Mouse (Mus musculus) cerebellum, adult 9-10 months (tissue): ENCODE results near the gene Ugt1a10.

Experiments
- DNase-seq: peaks from one replicate; pipeline ENCODE4 v3.0.0; 2022

Gene Ugt1a10

GRCm38 (mm10) chr1:88233421-88234247 is 178.4 kb downstream of the Ugt1a10 start:
- no peak for DNase-seq

DNA sequence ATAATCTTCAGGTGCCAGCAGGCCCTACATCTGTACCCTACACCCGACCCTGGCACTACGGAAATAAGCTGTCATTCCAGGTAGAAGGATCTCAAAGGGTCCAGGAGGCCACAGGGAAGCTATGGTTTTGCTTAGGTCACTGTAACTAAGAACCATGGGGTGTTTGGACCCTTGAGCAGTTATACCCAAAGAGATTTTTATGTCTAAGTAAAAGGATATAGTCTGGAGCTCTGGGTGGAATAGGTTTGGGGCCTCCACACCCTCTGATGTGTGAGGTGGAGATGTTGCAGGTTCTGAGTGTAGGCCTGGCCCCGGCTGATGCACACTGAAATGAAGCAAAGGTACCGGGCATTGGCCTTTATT is 179.0 kb downstream of the Ugt1a10 start:
- DNase-seq, result no peak

DNA sequence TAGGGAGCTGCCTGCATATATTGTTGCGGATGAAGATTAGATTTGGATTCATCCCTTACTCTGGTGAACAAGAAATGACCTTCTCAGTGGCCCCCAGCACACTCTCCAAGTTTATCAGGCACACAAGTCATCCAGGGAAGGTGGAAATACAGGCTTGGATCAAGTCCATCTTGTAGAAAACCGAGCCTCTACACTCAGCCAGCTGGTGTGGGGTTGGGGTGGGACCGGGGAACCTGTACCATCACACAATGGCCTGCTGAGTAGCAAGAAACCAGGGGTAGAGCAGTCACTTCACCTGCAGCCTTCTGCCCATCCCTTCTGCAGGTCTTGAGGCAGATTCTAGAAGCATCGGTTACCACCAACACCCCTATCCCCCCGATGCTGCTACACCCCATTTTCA is 179.5 kb downstream of the Ugt1a10 start:
- no peak for DNase-seq

GRCm38 (mm10) chr1:88235046-88235893 is 180.1 kb downstream of the Ugt1a10 start:
- no peak for DNase-seq

DNA sequence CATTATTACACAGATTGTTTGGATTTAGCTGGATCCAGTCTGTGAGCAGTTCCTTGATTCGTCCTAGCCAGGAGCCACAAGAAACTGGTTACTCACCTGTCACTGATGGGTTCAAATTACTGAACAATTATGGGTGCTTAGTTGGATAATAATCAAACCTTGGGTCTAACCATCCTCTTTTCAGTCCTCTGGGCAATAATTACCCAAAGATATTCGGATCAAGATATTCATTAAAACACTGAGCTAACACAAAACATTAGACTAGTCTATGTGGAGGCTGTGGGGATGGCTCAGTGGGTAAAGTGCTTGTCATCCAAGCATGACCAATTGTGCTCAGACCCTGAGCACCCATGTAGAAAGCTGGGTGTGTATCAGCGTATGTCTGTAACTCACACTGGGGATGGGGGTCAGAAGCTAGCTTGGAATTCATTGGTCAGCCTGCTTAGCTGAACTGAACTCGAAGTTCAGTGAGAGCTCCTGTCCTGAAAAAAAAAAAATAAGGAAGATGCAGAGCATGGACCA is 180.8 kb downstream of the Ugt1a10 start:
- DNase-seq, result no peak

DNA sequence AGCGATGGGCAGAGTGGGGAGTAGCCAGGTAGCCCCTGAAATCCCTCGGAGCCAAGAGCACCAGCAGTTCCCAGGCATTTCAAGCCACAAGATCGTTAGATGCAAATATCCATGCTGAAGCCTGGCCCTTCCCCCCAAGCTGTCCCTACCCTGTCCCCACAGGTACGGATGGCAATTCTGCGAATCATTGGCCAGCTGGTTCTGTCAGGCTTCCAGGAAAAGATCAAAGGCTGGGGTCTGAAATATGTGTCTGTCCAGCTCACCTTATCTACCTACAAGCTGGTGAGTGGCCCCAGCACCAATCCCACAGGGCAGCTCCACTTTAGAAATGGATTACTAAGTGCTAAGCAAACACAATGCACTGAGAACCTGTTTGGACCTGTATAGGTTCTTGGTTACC is 182.1 kb downstream of the Ugt1a10 start:
- DNase-seq, result no peak

- no peak for DNase-seq
Measured at GRCm38 (mm10) chr1:88238771-88239170, 183.6 kb downstream of the Ugt1a10 start.

DNA sequence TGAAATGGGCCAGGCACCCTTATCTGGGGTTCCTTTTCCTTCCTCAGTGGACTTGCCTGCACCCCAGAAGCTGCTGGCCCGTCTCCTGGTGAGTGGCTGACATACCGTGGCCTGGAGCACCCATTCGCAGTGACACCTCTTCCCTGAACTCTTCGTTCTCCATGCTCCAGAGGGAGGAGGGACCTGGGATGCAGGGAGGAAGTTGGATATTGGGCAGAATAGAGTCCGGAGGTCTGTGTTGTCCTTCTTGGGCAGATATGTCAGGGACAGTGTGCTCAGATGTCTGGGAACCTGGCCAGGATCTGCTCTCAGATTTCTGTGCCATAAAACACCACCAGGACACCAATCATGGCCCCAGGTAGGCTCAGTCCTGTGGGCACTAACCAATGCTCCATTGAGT is 184.9 kb downstream of the Ugt1a10 start:
- no peak for DNase-seq

- no peak for DNase-seq
Measured at GRCm38 (mm10) chr1:88240579-88240978, 185.4 kb downstream of the Ugt1a10 start.

DNA sequence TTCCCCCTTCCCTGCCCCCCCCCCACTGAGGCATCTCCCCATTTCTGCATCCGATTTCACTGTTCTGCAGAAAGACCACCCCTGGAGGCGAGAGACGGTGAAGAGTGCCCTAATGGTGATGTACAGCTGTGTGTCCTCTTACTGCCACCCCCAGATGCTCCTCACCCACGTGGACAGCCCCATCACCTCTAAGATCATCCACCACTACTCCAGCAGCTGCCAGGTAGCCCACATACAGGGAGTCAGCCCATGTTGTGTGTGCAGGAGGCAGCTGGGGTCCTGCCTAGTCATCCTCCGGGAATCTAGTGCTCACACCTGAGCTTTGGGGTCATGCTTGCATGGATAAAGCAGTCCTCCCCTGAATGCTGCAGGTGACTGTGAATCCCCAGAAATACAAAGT is 188.7 kb downstream of the Ugt1a10 start:
- DNase-seq, result no peak

DNA sequence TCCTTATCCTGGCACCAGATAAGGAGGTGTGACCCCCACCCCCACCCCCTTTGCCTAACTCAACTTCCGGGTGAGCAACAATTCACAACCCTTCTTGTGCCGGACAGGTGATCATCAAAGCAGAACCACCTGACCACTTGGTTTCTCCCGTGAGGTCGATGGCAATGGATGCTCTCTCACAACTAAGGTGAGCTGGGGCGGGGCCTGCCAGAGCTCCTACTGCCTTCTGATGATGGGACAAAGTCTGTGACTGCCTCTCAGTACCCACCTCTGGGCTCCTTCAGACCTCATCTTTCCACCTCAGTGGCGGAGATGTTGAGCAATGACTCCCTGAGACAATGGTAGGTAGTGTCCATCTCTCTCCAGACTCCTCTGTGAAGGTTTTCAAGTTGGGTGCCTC is 190.7 kb downstream of the Ugt1a10 start:
- no peak for DNase-seq

GRCm38 (mm10) chr1:88246386-88246785 is 191.2 kb downstream of the Ugt1a10 start:
- no peak for DNase-seq

- DNase-seq, result no peak
Measured at GRCm38 (mm10) chr1:88247660-88248059, 192.5 kb downstream of the Ugt1a10 start.

DNA sequence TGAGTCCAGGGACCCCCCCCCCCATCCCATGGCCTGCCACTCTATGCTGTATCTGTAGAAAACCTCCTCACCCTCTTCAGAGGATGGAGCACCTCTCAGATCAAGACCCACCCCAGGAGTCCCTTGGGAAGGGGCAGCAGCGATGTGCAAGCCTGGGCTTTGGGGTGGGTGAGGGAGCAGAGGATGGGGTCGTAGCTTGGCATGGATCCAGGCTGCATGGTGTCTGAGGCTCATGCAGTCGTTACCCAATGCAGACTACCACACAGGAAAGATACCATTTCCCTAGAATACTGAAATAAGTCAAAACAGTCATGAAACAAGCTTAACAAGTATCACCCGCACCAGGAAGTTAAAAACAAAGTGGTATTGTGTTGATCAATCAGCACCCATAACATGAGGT is 193.5 kb downstream of the Ugt1a10 start:
- no peak for DNase-seq

DNA sequence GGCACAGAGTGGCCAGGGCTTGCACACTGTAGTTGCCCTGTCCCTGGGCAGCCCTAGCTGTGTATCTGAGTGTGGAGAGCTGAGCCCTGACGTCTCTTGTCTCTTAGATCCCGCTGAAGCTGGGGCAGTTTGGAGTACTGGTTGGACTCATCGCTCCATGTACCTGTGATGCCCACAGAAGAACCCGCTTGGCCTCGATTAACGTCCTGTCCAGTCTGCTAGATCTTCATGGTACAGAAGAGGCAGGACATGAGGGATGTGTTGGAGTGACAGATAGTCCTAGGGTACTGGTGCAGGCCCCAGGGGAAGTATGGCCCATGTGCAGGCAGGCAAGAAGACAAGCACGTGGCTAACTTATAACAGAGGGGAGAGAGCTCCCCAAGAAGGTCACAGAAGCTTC is 194.4 kb downstream of the Ugt1a10 start:
- no peak for DNase-seq

GRCm38 (mm10) chr1:88250023-88250422 is 194.8 kb downstream of the Ugt1a10 start:
- no peak for DNase-seq

DNA sequence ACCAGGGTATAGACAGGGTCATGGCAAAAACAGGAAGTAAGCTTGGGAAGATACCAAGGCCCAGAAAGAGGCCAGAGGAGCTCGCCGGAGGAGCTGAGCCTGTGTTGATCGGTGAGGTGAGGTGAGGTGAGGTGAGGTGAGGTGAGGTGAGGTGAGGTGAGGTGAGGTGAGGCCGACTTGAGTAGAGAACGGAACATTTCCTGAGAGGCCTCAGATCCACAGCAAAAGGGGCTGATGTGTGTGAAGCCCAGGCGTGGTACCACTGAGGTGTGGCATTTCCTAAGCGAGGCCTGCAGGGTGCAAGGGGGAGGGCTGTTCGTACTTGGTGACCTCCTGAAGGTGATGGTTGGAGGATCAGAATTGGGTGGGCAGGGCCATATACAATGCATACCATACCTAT is 197.9 kb downstream of the Ugt1a10 start:
- no peak for DNase-seq

DNA sequence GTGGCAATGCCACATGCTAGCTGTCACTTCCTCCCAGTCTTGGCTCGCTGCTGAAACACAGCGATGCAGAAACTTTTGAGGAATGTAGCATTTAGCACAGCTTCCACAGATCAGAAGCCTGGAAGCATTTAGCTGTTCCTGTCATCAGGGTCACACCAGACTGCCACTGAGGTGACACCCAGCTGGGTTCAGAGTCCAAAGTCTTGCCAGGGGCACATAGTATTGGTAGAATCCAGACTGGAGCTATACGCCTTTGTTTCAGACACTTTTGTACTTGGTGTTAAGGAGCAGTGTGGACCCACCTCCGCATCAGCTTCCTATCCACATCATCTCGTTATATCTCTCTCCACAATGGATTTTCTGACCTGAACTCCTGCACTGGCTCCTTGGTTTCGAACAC is 198.4 kb downstream of the Ugt1a10 start:
- DNase-seq, result no peak

GRCm38 (mm10) chr1:88254793-88255465 is 199.7 kb downstream of the Ugt1a10 start:
- peak; percentile 36 for DNase-seq

DNA sequence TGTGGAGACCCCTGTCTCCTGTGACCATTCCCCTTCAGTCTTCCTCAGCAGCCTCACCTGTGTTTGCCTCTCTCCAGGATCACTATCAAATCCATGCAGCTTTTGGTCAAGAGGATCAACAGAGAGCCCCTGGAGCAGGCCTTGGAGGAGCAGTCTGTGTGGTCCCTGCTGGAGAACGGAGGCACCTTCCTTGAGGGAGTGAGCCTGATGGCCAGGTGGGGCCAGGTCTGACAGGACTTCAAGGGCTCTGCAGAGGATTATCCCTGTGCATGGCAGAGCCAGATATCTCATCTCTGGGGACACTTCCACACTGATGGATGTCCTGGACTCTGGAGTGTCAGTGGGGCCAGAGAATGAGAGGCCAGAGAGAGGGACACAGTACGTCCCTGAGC is 200.3 kb downstream of the Ugt1a10 start:
- DNase-seq, result peak; percentile 22

- peak; percentile 54 for DNase-seq
Measured at GRCm38 (mm10) chr1:88255989-88256754, 201.0 kb downstream of the Ugt1a10 start.

DNA sequence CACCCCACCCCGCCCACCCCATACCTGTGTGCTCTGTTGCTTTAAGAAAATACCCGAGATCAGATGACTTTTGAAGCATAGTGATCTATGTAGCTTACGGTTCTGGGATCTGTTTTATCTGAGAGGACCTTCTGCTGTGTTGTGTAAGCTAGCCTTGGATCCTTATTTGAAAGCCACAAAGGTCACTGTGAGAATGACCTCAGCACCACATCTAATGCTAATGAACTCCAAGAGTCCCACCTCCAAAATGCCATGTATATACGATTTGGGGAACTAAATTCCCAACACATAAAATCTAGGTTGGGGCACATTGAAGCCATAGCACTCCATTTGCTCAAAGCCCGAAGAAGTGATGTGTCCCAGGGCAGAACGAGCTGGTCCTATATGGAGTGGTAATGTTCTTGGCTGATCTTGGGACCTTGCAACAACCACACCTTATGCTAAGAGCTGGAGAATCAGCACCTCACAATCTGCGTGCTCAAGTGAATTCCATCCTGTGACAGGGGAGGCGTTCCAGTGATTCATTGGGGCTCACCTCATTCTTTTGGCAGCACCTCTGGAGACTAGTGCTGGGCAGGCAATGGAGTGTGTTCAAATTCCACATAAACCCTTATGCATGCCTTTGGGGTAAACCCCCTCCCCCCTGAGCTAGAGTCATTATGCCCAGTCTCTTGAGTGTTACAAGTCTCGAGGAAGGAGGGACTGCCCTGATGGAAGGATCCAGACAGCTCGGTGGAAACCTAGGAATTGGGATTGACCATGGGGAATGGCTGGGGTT is 201.9 kb downstream of the Ugt1a10 start:
- peak; percentile 35 for DNase-seq
